ENCODE assay signal across 25 mouse cellular contexts in the genomic region with DNA sequence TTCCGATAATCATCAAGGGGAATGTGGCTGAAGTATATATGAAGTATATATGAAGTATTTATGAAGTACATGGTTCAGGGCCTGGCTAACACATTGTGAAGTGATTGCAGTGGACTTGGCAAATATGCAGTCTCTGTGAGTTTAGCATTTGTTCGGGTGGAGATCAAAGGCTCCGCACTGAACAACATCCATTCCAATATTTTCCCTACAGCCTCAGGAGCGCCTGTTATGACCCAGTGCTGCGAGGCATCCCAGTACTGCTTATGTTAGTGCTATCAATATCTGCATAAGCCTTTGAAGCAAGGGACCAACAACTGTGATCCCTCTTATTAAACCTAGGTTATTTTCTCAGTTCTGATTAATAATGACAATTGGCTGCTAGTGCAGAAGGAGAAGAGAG. TPM values are rescaled to one million over a fixed set of nuclear protein-coding genes. Genes with fewer than 3 reads are reported as not detected.
DNase-seq lines count a peak whose midpoint lies in the region; ATAC-seq and TF ChIP-seq lines count a peak whose summit lies in the region.
"Had no signal": no experiment of that assay in that cellular context is flagged by ENCODE, and none has a peak within 500 bp of the region (broad histone marks: within the 10 kb centered on the region; RNA-seq: fewer than 3 reads in every experiment).

No protein-coding gene starts in this region.

- peak; percentile 5 for DNase-seq in heart, adult 11 months
- DNase-seq in heart, postnatal 14 days, result no peak
- no peak for DNase-seq in kidney, postnatal 0 days (ENCODE audit: low spot score)
- no peak for DNase-seq in kidney, adult 9 months
- no peak for DNase-seq in midbrain, postnatal 0 days (ENCODE audit: low spot score)
- DNase-seq: adrenal gland, adult 8-10 months; adrenal gland, postnatal 25 days; cerebellum, adult 11-12 months; cerebellum, adult 8-10 months; cerebellum, postnatal 10 days; cerebellum, postnatal 36 days; embryo, embryonic 11 days; gastrocnemius, postnatal 25 days; heart, adult 2 months had no signal

- H3K27ac ChIP-seq in kidney, postnatal 0 days, result peak overlapping the region; percentile 36; the same call in 1 of the 2 replicates
- H3K27ac ChIP-seq in midbrain, embryonic 15.5 days, result no peak overlapping the region
- H3K27ac ChIP-seq in midbrain, postnatal 0 days (ENCODE audit: low read depth, low read length), result no peak overlapping the region
- H3K27ac ChIP-seq: embryonic facial prominence, embryonic 10.5 days; embryonic facial prominence, embryonic 13.5 days; forebrain, embryonic 12.5 days; forebrain, embryonic 15.5 days; heart, adult 2 months; heart, embryonic 10.5 days; heart, embryonic 13.5 days; hindbrain, embryonic 12.5 days; hindbrain, embryonic 15.5 days had no signal

- no peak overlapping the region for H3K9ac ChIP-seq in kidney, postnatal 0 days (ENCODE audit: low read depth, low read length)
- H3K9ac ChIP-seq in midbrain, embryonic 15.5 days, result no peak overlapping the region
- no peak overlapping the region for H3K9ac ChIP-seq in midbrain, postnatal 0 days (replicated peaks; ENCODE audit: low read length, poor library complexity, severe bottlenecking)
- H3K9ac ChIP-seq: embryonic facial prominence, embryonic 13.5 days; forebrain, embryonic 12.5 days; forebrain, embryonic 15.5 days; heart, embryonic 13.5 days; hindbrain, embryonic 12.5 days; hindbrain, embryonic 15.5 days had no signal

- no peaks in the 10 kb centered on the region for H3K4me1 ChIP-seq in kidney, postnatal 0 days (replicated peaks; ENCODE audit: insufficient read depth, low read length)
- peaks cover 5% of the 10 kb centered on the region; the same call in 1 of the 2 replicates for H3K4me1 ChIP-seq in midbrain, embryonic 15.5 days
- no peaks in the 10 kb centered on the region; the same call in 1 of the 2 replicates for H3K4me1 ChIP-seq in midbrain, postnatal 0 days (ENCODE audit: insufficient read depth, low read length)
- H3K4me1 ChIP-seq: embryonic facial prominence, embryonic 10.5 days; embryonic facial prominence, embryonic 13.5 days; forebrain, embryonic 12.5 days; forebrain, embryonic 15.5 days; heart, embryonic 10.5 days; heart, embryonic 13.5 days; hindbrain, embryonic 12.5 days; hindbrain, embryonic 15.5 days had no signal

- ATAC-seq in kidney, postnatal 0 days (replicated peaks; ENCODE audit: low FRiP score, low read depth), result no peak
- 0 out of 2 replicates have a peak, but pooled peaks have one; percentile 52 for ATAC-seq in midbrain, embryonic 15.5 days (replicated peaks)
- no peak for ATAC-seq in midbrain, postnatal 0 days (ENCODE audit: low FRiP score)
- ATAC-seq: activated CD4-positive, CD25-positive, alpha-beta regulatory T cell, adult 4 months; forebrain, embryonic 15.5 days had no signal

- no peak for TF ChIP-seq CTCF in kidney, postnatal 0 days (IDR thresholded peaks at IDR 0.05; ENCODE audit: low read depth)
- TF ChIP-seq CTCF in midbrain, postnatal 0 days (IDR thresholded peaks at IDR 0.05), result no peak

- no peak overlapping the region for H3K4me3 ChIP-seq in kidney, postnatal 0 days (replicated peaks; ENCODE audit: low read depth, low read length)
- no peak overlapping the region for H3K4me3 ChIP-seq in midbrain, embryonic 15.5 days
- H3K4me3 ChIP-seq in midbrain, postnatal 0 days (ENCODE audit: low read depth, low read length), result no peak overlapping the region
- H3K4me3 ChIP-seq: embryonic facial prominence, embryonic 10.5 days; embryonic facial prominence, embryonic 13.5 days; erythroblast, embryonic 14.5 days; forebrain, embryonic 12.5 days; forebrain, embryonic 15.5 days; heart, adult 2 months; heart, embryonic 10.5 days; heart, embryonic 13.5 days; hindbrain, embryonic 12.5 days; hindbrain, embryonic 15.5 days had no signal

- no peaks in the 10 kb centered on the region for H3K36me3 ChIP-seq in kidney, postnatal 0 days (ENCODE audit: insufficient read depth, low read length)
- no peaks in the 10 kb centered on the region for H3K36me3 ChIP-seq in midbrain, embryonic 15.5 days (replicated peaks)
- H3K36me3 ChIP-seq in midbrain, postnatal 0 days (ENCODE audit: insufficient read depth, low read length), result no peaks in the 10 kb centered on the region
- H3K36me3 ChIP-seq: embryonic facial prominence, embryonic 10.5 days; embryonic facial prominence, embryonic 13.5 days; forebrain, embryonic 12.5 days; forebrain, embryonic 15.5 days; heart, embryonic 10.5 days; heart, embryonic 13.5 days; hindbrain, embryonic 12.5 days; hindbrain, embryonic 15.5 days had no signal

- H3K27me3 ChIP-seq in kidney, postnatal 0 days (ENCODE audit: insufficient read depth, low read length), result no peaks in the 10 kb centered on the region
- no peaks in the 10 kb centered on the region for H3K27me3 ChIP-seq in midbrain, embryonic 15.5 days (replicated peaks)
- H3K27me3 ChIP-seq in midbrain, postnatal 0 days (ENCODE audit: insufficient read depth, low read length), result no peaks in the 10 kb centered on the region
- H3K27me3 ChIP-seq: embryonic facial prominence, embryonic 13.5 days; forebrain, embryonic 12.5 days; forebrain, embryonic 15.5 days; heart, embryonic 13.5 days; hindbrain, embryonic 12.5 days; hindbrain, embryonic 15.5 days had no signal

- H3K9me3 ChIP-seq in kidney, postnatal 0 days (replicated peaks; ENCODE audit: low read length), result no peaks in the 10 kb centered on the region
- H3K9me3 ChIP-seq in midbrain, embryonic 15.5 days, result no peaks in the 10 kb centered on the region
- no peaks in the 10 kb centered on the region for H3K9me3 ChIP-seq in midbrain, postnatal 0 days (ENCODE audit: low read length)
- H3K9me3 ChIP-seq: embryonic facial prominence, embryonic 10.5 days; embryonic facial prominence, embryonic 13.5 days; forebrain, embryonic 12.5 days; forebrain, embryonic 15.5 days; heart, embryonic 10.5 days; heart, embryonic 13.5 days; hindbrain, embryonic 12.5 days; hindbrain, embryonic 15.5 days had no signal

- H3K4me2 ChIP-seq in kidney, postnatal 0 days (ENCODE audit: low read length), result no peak overlapping the region
- no peak overlapping the region for H3K4me2 ChIP-seq in midbrain, embryonic 15.5 days
- no peak overlapping the region for H3K4me2 ChIP-seq in midbrain, postnatal 0 days (ENCODE audit: low read depth, low read length, poor library complexity, severe bottlenecking)
- H3K4me2 ChIP-seq: embryonic facial prominence, embryonic 13.5 days; forebrain, embryonic 12.5 days; forebrain, embryonic 15.5 days; heart, embryonic 13.5 days; hindbrain, embryonic 12.5 days; hindbrain, embryonic 15.5 days had no signal

- WGBS in kidney, postnatal 0 days, result 81% methylated on average over 5 of the region's 5 CpGs
- WGBS in midbrain, embryonic 15.5 days, result 78% methylated on average over 5 of the region's 5 CpGs
- WGBS in midbrain, postnatal 0 days, result 63% methylated on average over 5 of the region's 5 CpGs

- intact Hi-C loops in heart, postnatal 14 days (cut with DNase I), result no loop called here

RNA-seq across cellular contexts. Expression of a gene that starts 36.1 kb away (rescaled TPM):
- 1 to 10 TPM; 2.6 to 2.8 TPM for total RNA-seq in heart, postnatal 14 days (2021)
- polyA plus RNA-seq in kidney, postnatal 0 days (2015; fragmentation: Nextera tagmentation; extraction: Ambion mirVana), result 18.3 and 18.4 TPM in 2 replicates
- 71.4 and 77.0 TPM in 2 replicates for polyA plus RNA-seq in midbrain, embryonic 15.5 days (2015; fragmentation: Nextera tagmentation; extraction: Ambion mirVana)
- 122 and 134 TPM in 2 replicates for total RNA-seq in midbrain, postnatal 0 days (2014; rRNA removed)
- 54.8 and 58.7 TPM in 2 replicates for polyA plus RNA-seq in midbrain, postnatal 0 days (2015; fragmentation: Nextera tagmentation; extraction: Ambion mirVana)
- polyA plus RNA-seq: erythroblast, embryonic 14.5 days had no signal
